Mouse (Mus musculus) hindbrain, embryonic 12.5 days (tissue): ENCODE measurements around the gene Adra2b. TPM values are rescaled to one million over a fixed set of nuclear protein-coding genes. Genes with fewer than 3 reads are reported as not detected.

ENCODE experiments used
- ATAC-seq: fragments of 200-750 bp; cut with Nextera tagmentation; 2 replicates; pipeline ENCODE4 v1.8.0; 2017; ENCODE audit warnings: moderate TSS enrichment; ENCODE audit not compliant: low FRiP score
- H3K27ac ChIP-seq: fragments of 300-500 bp; sonication (generic); 2 replicates; pipeline ENCODE4 v1.5.1; 2016; ENCODE audit warnings: mild to moderate bottlenecking
- H3K27me3 ChIP-seq: fragments of 300-500 bp; sonication (generic); 2 replicates; pipeline ENCODE4 v1.6.1; 2016; ENCODE audit warnings: mild to moderate bottlenecking
- H3K36me3 ChIP-seq: fragments of 300-500 bp; sonication (generic); 2 replicates; pipeline ENCODE4 v1.6.1; 2016; ENCODE audit warnings: mild to moderate bottlenecking
- H3K4me1 ChIP-seq: fragments of 300-500 bp; sonication (generic); 2 replicates; pipeline ENCODE4 v1.6.1; 2016
- H3K4me2 ChIP-seq: fragments of 300-500 bp; sonication (generic); replicated peaks from 2 replicates; pipeline ENCODE4 v1.6.1; 2016; ENCODE audit warnings: mild to moderate bottlenecking
- H3K4me3 ChIP-seq: fragments of 300-500 bp; sonication (generic); 2 replicates; pipeline ENCODE4 v1.5.1; 2016; ENCODE audit warnings: mild to moderate bottlenecking
- H3K9ac ChIP-seq: fragments of 300-500 bp; sonication (generic); 2 replicates; pipeline ENCODE4 v1.6.1; 2016; ENCODE audit warnings: mild to moderate bottlenecking, moderate library complexity
- H3K9me3 ChIP-seq: fragments of 300-500 bp; sonication (generic); replicated peaks from 2 replicates; pipeline ENCODE4 v1.6.1; 2016; ENCODE audit warnings: mild to moderate bottlenecking
- WGBS: fragments of 180-500 bp; shearing (Covaris S2); methylation state at CpG from one replicate; pipeline ENCODE4 v1.1.7; 2016; 5-methylcytosine and 5-hydroxymethylcytosine counted together
- polyA plus RNA-seq: library from polyadenylated mRNA; unstranded; fragments of >200 nt; fragmentation: Nextera tagmentation; extraction: Ambion mirVana; gene quantifications from 2 replicates; pipeline ENCODE4 v1.2.1, GENCODE M21; 2016

Gene Adra2b
- 2.4 and 2.6 TPM in 2 replicates for polyA plus RNA-seq

DNA sequence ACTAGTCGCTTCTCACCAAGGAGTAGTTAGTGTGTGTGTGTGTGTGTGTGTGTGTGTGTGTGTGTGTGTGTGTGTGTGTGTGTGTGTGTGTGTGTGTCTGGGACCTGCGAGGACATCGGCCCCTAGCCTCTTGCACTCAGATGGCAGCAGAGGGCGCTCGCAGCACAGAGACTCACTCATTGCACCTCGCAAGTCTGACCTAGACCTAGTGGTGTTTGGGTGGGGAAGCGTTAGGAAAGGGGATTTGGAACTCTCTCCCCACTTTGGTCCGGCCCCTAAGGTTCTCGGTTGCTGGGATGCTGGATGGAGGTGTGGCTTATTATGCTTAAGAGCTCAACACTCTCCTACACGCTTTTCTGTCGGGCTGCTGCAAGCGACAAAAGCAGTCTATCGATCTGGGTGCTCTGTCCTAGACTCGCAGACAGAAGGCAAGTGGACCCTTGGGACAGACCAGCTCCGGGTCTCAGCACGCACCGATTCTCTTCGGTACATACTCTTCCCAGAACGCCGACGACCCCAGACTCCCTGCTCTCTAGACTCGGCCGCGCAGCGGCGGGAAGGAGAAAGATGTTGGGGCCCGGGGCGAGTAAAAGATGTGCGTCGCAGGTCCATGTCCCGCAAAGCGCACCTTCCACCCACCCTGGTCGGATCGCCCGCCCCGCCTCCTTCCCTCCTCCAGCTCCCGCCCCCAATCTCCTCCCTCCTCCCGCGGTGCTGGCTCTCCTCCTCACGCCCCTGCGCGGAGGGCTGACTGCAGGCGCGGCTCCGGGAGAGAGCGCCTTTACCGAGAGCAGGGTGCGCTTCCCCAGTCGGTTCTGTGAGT, at the start of gene Adra2b:
Gene Adra2b, plus strand, starts transcription at position 750 of the 823 bp plus-strand sequence.
- H3K27me3 ChIP-seq = peaks cover 78% of the 10 kb centered on the region
- H3K4me1 ChIP-seq = peaks cover 17% of the 10 kb centered on the region
- no peaks in the 10 kb centered on the region for H3K9me3 ChIP-seq
- under 1% methylated on average over 47 of the region's 49 CpGs for WGBS
- ATAC-seq = peak; percentile 77
- H3K9ac ChIP-seq = peak within 1 kb of the TSS; percentile 35
- H3K27ac ChIP-seq = no peak within 1 kb of the TSS
- peak within 1 kb of the TSS; percentile 39 for H3K4me3 ChIP-seq
- peak within 1 kb of the TSS; percentile 75 for H3K4me2 ChIP-seq
- H3K36me3 ChIP-seq = no peaks in the 10 kb centered on the region

DNA sequence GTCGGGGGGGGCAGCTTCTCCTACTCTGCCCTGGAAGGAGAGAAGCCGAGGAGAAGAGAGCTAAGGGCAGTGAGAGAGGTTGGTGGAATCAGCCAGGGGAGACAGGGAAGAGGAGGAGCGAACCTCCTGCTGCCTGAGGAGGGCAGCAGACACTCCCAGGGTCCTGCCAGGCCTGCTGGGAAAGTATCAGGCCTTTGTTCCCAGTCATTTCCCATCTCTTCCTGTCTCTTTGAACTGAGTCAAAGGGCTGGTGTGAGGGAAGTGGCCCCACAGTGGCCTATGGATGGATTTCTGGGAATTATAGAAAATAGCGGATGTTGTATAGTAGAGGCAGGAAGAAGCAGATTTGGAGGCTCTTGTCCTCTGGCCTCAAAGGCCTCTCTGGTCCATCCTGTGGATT, 49.1 kb upstream of the Adra2b start:
- 62% methylated on average over 4 of the region's 4 CpGs for WGBS
- Histone ChIP-seq H3K27ac (no peak overlapping the region), H3K9me3 (no peaks in the 10 kb centered on the region), H3K4me1 (no peaks in the 10 kb centered on the region), H3K9ac (no peak overlapping the region), H3K36me3 (no peaks in the 10 kb centered on the region), H3K27me3 (no peaks in the 10 kb centered on the region), H3K4me3 (no peak overlapping the region), H3K4me2 (no peak overlapping the region)
- ATAC-seq = no peak

DNA sequence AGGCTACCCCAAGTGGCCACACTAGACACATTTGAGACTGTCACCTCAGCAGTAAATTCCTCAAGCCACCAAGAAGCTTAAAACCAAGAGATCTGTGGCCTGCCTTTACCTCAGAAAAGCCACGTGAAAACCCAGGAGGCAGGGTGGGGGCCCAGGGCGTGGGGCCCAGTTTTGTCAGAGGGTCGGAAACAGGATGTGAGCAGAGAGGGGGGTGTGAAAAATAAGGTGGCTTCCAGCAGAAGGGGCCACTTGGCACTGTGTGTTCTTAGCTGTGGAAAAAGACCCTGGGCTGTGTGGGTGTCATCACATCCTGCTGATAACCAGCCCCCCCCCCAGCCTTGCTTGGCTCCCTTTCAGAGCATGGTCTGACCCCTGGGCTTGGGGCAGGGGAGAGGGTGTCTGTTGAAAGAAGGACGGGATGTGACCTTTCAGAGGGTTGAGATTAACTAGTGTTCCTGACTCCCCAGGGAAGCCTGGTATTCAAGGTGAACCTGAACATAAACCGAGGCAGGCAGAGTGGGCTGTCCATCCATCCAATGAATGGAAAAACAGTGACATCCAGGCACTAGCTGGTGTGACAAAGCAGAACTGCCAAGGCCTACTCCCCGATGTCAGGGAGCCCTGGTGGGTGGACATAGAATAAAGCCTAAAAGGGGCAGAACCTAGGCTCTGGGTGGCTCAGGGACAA, 48.4 kb upstream of the Adra2b start:
- H3K4me1 ChIP-seq = no peaks in the 10 kb centered on the region
- no peak for ATAC-seq

DNA sequence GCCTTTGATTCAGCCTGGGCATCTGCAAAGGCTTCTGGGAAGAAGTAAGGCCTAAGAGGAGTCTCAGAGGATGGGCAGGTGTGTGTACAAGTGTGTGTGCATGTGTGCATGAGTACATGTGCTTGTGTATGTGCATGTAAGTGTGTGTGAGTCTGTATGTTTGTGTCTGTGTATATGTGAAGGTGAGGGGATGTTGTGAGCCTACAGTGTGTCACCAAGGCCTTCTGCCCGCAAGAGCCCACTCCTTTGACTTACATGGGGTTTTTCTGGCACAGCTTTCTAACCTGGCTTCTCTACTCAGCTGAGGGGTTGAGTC, 47.9 kb upstream of the Adra2b start:
- Histone ChIP-seq H3K27ac (no peak overlapping the region), H3K4me2 (no peak overlapping the region), H3K4me3 (no peak overlapping the region), H3K36me3 (no peaks in the 10 kb centered on the region), H3K27me3 (no peaks in the 10 kb centered on the region), H3K9me3 (no peaks in the 10 kb centered on the region), H3K9ac (no peak overlapping the region), H3K4me1 (no peaks in the 10 kb centered on the region)
- ATAC-seq = no peak
- 100% methylated on average over 1 of the region's 1 CpGs for WGBS

More for the DNA sequence above, 48.4 kb upstream of the Adra2b start:
- Histone ChIP-seq H3K27me3 (no peaks in the 10 kb centered on the region), H3K4me3 (no peak overlapping the region), H3K9me3 (no peaks in the 10 kb centered on the region), H3K27ac (no peak overlapping the region), H3K4me2 (no peak overlapping the region), H3K36me3 (no peaks in the 10 kb centered on the region), H3K9ac (no peak overlapping the region)
- WGBS = 75% methylated on average over 6 of the region's 6 CpGs

DNA sequence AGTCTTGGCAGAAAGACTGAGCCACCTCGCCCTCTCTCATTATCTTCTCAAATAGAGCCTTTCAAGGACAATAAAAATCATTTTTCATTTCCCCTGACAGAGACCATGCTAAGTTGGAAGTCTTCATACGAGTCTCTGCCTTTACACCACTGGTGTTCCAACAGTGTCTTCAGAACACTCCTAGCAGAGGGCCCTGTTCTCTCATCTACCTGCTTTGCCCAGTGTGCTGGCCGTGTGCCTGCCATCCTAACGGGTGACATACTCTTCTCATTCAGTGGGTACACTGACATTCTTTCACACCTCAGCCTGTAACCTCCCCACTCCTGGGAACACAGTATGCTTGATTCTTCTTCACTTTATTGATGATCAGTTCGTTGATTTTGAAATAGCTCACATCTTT, 46.6 kb upstream of the Adra2b start:
- WGBS = 80% methylated on average over 5 of the region's 5 CpGs
- no peaks in the 10 kb centered on the region for H3K9me3 ChIP-seq

DNA sequence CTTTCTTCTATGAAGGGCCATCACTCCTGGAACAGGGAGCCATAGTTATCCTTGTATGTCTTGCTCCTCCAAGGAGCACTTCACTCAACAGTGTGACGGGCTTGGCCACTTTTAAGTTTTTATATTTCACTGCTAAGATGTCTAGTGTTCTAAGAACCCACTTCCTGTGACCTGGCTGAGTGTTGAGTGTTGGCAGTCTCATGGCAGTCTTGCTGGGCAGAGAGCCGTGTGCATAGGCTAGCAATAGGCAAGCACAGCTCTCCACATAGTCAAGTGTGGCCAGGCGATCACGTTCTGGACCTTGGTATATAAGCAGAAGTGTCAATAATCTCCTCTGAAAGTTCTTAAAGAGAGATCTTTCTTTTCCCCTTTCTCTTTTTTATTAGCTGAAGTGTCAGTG, 44.9 kb upstream of the Adra2b start:
- WGBS = 95% methylated on average over 4 of the region's 4 CpGs
- ATAC-seq = no peak
- no peak overlapping the region for H3K4me3 ChIP-seq
- no peak overlapping the region for H3K27ac ChIP-seq
- H3K9ac ChIP-seq = no peak overlapping the region
- H3K4me2 ChIP-seq = no peak overlapping the region
- H3K36me3 ChIP-seq = no peaks in the 10 kb centered on the region
- no peaks in the 10 kb centered on the region for H3K4me1 ChIP-seq
- no peaks in the 10 kb centered on the region for H3K27me3 ChIP-seq
- no peaks in the 10 kb centered on the region for H3K9me3 ChIP-seq

More for the DNA sequence above, 46.6 kb upstream of the Adra2b start:
- Histone ChIP-seq H3K9ac (no peak overlapping the region), H3K4me1 (no peaks in the 10 kb centered on the region), H3K27ac (no peak overlapping the region), H3K4me3 (no peak overlapping the region), H3K36me3 (no peaks in the 10 kb centered on the region), H3K27me3 (no peaks in the 10 kb centered on the region), H3K4me2 (no peak overlapping the region)
- ATAC-seq = no peak

DNA sequence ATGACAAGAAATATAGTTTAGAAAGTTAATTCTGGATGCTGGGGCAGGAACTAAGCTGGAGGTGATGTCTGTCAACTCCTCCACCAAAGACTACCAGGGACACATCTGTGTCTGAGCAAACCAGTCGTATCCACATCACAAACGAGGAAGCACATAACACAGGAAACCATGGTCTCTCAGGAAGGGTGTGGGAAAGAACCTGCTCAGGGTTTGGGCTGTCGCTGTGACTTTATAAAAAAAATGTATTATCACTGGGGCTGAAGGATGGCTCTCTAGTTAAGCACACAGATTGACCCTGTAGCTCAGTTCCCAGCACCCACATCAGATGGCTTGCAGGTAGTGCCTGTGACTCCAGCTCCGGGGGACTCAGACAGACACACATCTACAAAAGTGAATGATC, 43.9 kb upstream of the Adra2b start:
- no peaks in the 10 kb centered on the region for H3K9me3 ChIP-seq
- no peak overlapping the region for H3K4me2 ChIP-seq
- H3K4me3 ChIP-seq = no peak overlapping the region
- no peak for ATAC-seq
- no peaks in the 10 kb centered on the region for H3K27me3 ChIP-seq
- H3K36me3 ChIP-seq = no peaks in the 10 kb centered on the region
- H3K4me1 ChIP-seq = no peaks in the 10 kb centered on the region
- H3K9ac ChIP-seq = no peak overlapping the region
- no peak overlapping the region for H3K27ac ChIP-seq
- 74% methylated on average over 4 of the region's 4 CpGs for WGBS

DNA sequence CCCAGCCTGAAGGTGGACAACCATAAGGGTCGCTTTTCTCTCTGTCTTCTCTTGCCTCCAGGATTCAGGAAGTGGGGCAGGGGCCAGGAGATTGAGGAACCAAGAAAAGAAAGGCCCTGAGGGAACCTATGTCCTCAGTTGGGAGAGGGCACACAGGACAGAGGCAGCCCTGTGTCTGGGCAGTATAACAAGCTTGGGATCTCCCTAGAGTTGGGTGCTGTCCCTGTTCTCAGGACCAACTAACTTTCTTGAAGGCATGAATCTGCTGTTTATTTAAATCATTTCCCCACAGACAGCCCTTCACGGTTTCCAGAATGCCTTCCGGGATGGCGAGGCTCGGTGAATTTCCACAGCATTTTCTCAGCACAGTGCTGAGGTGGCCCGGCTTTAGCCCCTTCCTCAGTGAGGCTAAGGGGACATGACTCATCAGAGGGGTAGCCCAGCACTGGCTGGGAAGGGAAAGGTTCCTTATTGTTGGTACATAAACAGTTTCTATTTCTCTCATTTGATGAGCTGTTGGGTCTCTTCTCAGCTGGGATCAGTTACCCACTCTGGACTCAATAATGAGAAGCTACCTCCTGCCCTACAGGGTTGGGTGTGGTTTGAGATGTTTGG, 40.2 kb upstream of the Adra2b start:
- H3K36me3 ChIP-seq = no peaks in the 10 kb centered on the region
- no peak overlapping the region for H3K27ac ChIP-seq
- no peak overlapping the region for H3K9ac ChIP-seq
- no peak for ATAC-seq
- no peaks in the 10 kb centered on the region for H3K4me1 ChIP-seq
- no peak overlapping the region for H3K4me3 ChIP-seq
- H3K9me3 ChIP-seq = no peaks in the 10 kb centered on the region
- H3K27me3 ChIP-seq = no peaks in the 10 kb centered on the region
- 84% methylated on average over 6 of the region's 6 CpGs for WGBS
- H3K4me2 ChIP-seq = no peak overlapping the region

DNA sequence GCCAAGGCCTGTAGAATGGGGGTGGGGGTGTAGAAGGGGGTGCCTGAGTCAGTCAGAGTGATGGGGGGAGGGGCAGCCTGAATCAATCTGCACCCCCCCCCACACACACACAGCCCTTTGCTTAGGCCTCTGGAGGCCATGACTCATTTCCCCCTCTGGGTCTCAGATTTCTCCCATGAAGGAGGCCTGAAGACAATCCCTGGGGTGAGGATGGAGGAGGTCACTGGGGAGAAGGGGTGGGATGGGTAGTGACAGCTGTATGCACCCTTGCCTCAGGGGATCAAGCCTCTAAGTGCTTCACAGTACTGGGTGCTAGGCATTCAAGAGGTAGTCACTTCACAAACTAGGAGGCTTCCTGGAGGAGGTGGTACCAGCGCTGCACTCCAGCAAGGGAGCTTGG, 39.3 kb upstream of the Adra2b start:
- Histone ChIP-seq H3K9ac (no peak overlapping the region), H3K27me3 (no peaks in the 10 kb centered on the region), H3K27ac (no peak overlapping the region), H3K4me3 (no peak overlapping the region), H3K4me1 (no peaks in the 10 kb centered on the region), H3K36me3 (no peaks in the 10 kb centered on the region), H3K9me3 (no peaks in the 10 kb centered on the region), H3K4me2 (no peak overlapping the region)
- WGBS = 68% methylated on average over 1 of the region's 1 CpGs
- no peak for ATAC-seq

DNA sequence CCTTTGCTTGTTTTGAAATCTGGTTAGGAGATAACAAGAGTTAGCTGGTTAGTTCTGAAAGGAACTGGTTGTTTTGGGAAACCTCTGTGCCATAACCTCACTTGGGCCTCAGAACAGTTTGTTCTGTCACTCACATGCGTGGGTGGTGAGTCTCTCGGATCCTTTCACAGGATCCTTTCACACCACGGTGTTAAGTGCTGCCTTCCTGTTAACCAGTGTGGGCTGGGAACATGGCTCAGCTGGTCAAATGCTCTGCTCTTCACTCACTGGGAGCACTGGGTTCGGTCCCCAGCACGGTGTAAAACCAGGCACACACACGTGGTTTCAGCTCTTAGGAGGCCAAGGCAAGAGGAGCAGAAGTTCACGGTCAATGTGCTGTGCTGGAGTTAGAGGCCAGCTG, 38.6 kb upstream of the Adra2b start:
- Histone ChIP-seq H3K4me1 (no peaks in the 10 kb centered on the region), H3K9me3 (no peaks in the 10 kb centered on the region), H3K4me3 (no peak overlapping the region), H3K27ac (no peak overlapping the region), H3K27me3 (no peaks in the 10 kb centered on the region), H3K9ac (no peak overlapping the region), H3K36me3 (no peaks in the 10 kb centered on the region), H3K4me2 (no peak overlapping the region)
- 71% methylated on average over 7 of the region's 7 CpGs for WGBS
- no peak for ATAC-seq

DNA sequence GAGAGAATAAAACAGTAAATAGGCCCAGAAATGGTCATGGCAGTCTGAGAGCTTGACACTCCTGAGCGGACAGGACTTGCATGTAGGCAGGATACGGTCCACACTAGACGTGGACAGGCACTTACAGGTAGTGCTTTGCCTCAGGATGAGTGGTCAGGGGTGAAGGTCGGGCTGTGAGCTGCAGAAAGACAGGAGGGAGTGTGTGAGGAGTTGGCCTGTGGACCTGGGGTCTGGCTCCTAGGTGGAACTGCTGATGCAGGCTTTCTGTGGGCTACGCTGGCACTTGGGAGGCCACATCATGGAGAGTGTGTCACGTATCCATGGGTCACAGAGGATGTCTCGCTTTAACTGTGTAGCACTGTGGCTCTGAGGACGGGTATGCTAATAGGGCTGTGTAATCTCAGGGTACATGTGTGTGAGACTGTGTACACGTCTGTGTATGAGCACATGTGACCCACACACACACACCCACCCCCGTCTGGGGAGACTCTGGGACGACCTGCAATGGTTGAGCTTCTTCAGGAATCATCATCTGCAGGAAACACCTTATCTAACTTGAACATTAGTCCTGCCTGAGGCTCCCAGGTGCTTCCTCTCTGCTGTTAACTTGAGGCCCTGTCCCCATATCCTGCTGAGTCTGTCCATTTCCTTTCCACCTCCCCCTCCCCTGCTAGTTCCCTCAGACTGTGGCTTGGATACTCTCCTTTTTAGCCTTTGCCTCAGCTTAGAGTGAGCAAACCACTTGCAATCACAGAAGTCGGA, 34.7 kb upstream of the Adra2b start:
- no peaks in the 10 kb centered on the region for H3K36me3 ChIP-seq
- H3K4me3 ChIP-seq = no peak overlapping the region
- ATAC-seq = no peak
- 76% methylated on average over 12 of the region's 12 CpGs for WGBS
- H3K4me1 ChIP-seq = no peaks in the 10 kb centered on the region
- no peak overlapping the region for H3K9ac ChIP-seq
- no peak overlapping the region for H3K4me2 ChIP-seq
- no peaks in the 10 kb centered on the region for H3K9me3 ChIP-seq
- no peaks in the 10 kb centered on the region for H3K27me3 ChIP-seq
- no peak overlapping the region for H3K27ac ChIP-seq
